Mouse (Mus musculus) frontal cortex, postnatal 36 days (tissue): ENCODE data around the gene Setd7.

ENCODE experiments used
- DNase-seq, 2 experiments: peaks; one replicate each; pipeline ENCODE4 v3.0.0; 2022; ENCODE audit warnings: low spot score in 2 of 2

The Setd7 gene

GRCm38 (mm10) chr3:51559594-51560450 is 857 bp downstream of the Setd7 start:
- DNase-seq, result peak; percentile 76 to 79

- no peak for DNase-seq
These were observed 5.1 kb downstream of the Setd7 start for GRCm38 (mm10) chr3:51555583-51555982.

- no peak for DNase-seq
These were observed 5.8 kb downstream of the Setd7 start for GRCm38 (mm10) chr3:51554836-51555235.

GRCm38 (mm10) chr3:51554067-51554466 is 6.6 kb downstream of the Setd7 start:
- no peak for DNase-seq

GRCm38 (mm10) chr3:51553497-51553875 is 7.2 kb downstream of the Setd7 start:
- no peak for DNase-seq

GRCm38 (mm10) chr3:51552841-51553496 is 7.7 kb downstream of the Setd7 start:
- no peak for DNase-seq

GRCm38 (mm10) chr3:51552197-51552596 is 8.5 kb downstream of the Setd7 start:
- no peak for DNase-seq

- DNase-seq, result no peak
These were observed 11.6 kb downstream of the Setd7 start for GRCm38 (mm10) chr3:51548987-51549579.

- no peak for DNase-seq
These were observed 13.1 kb downstream of the Setd7 start for GRCm38 (mm10) chr3:51547577-51547976.

- DNase-seq, result no peak
These were observed 16.1 kb downstream of the Setd7 start for GRCm38 (mm10) chr3:51544442-51545128.

GRCm38 (mm10) chr3:51540659-51541058 is 20.0 kb downstream of the Setd7 start:
- DNase-seq, result no peak

- peak; percentile 51 to 56 for DNase-seq
These were observed 20.9 kb downstream of the Setd7 start for GRCm38 (mm10) chr3:51539567-51540408.

GRCm38 (mm10) chr3:51534013-51534412 is 26.7 kb downstream of the Setd7 start:
- DNase-seq, result no peak

GRCm38 (mm10) chr3:51533573-51533972 is 27.1 kb downstream of the Setd7 start:
- no peak for DNase-seq

GRCm38 (mm10) chr3:51532282-51532620 is 28.4 kb downstream of the Setd7 start:
- no peak for DNase-seq

GRCm38 (mm10) chr3:51531473-51532281 is 29.0 kb downstream of the Setd7 start:
- DNase-seq, result no peak

- DNase-seq, result peak; percentile 60 to 81
These were observed 33.8 kb downstream of the Setd7 start for GRCm38 (mm10) chr3:51526891-51527290.

GRCm38 (mm10) chr3:51525186-51525785 is 35.4 kb downstream of the Setd7 start:
- no peak for DNase-seq

GRCm38 (mm10) chr3:51521262-51521661 is 39.4 kb downstream of the Setd7 start:
- no peak for DNase-seq

- no peak for DNase-seq
These were observed 41.9 kb downstream of the Setd7 start for GRCm38 (mm10) chr3:51518763-51519121.
